Mouse (Mus musculus): ENCODE measurements around the gene Qrsl1.
"Not testable (repeated sequence)": the region's sequence is repeated elsewhere in the genome, so short reads cannot be mapped to it uniquely, and the experiment has no call there.

Gene Qrsl1

GRCm38 (mm10) chr10:43901578-43902194, at the start of gene Qrsl1, which contains the start of gene Rtn4ip1:
TSS of gene Qrsl1 (minus strand) at chr10:43901745.
TSS of gene Rtn4ip1 (plus strand) at chr10:43901807.
- ATAC-seq (ENCODE audit: insufficient number of reproducible peaks, low FRiP score, low TSS enrichment) = peak; percentile 96

GRCm38 (mm10) chr10:43945435-43945834, 43.9 kb upstream of the Qrsl1 start:
- no peak for ATAC-seq (ENCODE audit: insufficient number of reproducible peaks, low FRiP score, low TSS enrichment)

GRCm38 (mm10) chr10:43943736-43944135, 42.2 kb upstream of the Qrsl1 start:
- ATAC-seq (ENCODE audit: insufficient number of reproducible peaks, low FRiP score, low TSS enrichment) = no peak

GRCm38 (mm10) chr10:43939136-43939662, 37.7 kb upstream of the Qrsl1 start:
- no peak for ATAC-seq (ENCODE audit: insufficient number of reproducible peaks, low FRiP score, low TSS enrichment)

- ATAC-seq (ENCODE audit: insufficient number of reproducible peaks, low FRiP score, low TSS enrichment) = peak; percentile 59; the same call in 1 of the 2 replicates
Observed at GRCm38 (mm10) chr10:43928596-43928995, 27.1 kb upstream of the Qrsl1 start.

GRCm38 (mm10) chr10:43927736-43928135, 26.2 kb upstream of the Qrsl1 start:
- no peak for ATAC-seq (ENCODE audit: insufficient number of reproducible peaks, low FRiP score, low TSS enrichment)

GRCm38 (mm10) chr10:43925776-43926175, 24.2 kb upstream of the Qrsl1 start:
- not testable (repeated sequence) for ATAC-seq (ENCODE audit: insufficient number of reproducible peaks, low FRiP score, low TSS enrichment)

GRCm38 (mm10) chr10:43923096-43923495, 21.6 kb upstream of the Qrsl1 start:
- ATAC-seq (ENCODE audit: insufficient number of reproducible peaks, low FRiP score, low TSS enrichment) = no peak

DNA sequence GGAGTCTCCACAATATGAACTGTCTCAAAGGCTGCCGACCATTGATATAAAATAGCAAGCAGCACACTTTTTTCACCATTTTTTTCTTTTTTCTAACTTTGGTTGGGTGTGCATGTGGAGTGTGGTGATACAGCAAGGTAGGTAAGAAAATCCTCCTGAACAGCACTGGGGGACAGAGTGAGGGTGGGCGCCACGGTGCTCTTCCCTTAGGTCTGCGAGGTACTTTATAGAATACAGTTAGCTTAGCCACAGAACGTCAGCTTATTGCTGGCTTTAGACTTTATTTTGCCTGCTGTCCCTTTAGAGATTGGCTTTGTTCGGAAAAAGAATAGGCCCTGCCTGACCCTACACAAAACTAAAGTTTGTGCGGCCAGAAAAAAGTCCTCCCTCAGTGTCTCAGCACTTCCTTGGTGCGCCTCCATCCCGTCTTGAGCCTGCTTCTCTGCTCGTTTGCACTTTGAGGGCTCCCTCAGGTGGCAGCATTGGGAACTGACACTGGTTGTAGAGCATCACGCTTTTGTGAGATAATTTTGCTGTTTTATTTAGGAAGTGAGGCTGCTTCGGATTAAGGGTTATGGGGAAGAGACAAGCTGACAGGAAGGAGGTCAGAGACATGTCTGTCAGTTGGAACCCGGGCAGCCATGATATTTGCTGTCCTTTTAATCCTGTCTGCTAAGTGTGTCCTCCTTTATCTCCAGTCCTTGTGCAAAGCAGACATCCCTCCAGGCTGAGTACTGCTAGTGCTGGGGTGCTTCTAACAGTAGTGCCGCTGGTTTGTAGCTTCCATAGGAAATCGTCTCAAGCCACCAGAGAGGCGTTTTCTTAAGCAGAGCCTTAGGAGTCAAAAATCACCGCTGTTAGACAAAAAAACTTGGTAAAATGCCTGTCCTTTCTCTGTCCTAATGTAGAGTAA, 17.4 kb upstream of the Qrsl1 start:
- ATAC-seq (ENCODE audit: insufficient number of reproducible peaks, low FRiP score, low TSS enrichment) = peak; percentile 74

GRCm38 (mm10) chr10:43916737-43917136, 15.2 kb upstream of the Qrsl1 start:
- ATAC-seq (ENCODE audit: insufficient number of reproducible peaks, low FRiP score, low TSS enrichment) = no peak

DNA sequence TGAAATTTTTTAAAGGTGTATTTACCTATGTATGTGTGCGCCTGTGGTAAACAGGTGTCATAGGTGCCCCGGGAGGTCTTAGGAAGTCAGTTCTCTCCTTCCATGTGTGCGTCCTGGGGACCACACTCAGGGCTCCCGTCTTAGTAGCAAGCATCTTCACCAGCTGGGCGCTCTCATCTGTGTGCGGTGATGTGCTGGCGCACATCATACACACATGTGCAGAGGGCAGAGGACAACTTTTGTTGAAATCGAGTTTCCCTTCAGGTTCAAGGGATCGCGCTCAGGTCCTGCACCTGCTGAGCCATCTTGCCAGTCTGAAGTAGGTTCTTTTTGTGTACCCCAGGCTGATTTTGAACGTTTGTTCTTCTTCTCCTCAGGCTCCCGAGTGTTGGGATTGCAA, 14.6 kb upstream of the Qrsl1 start:
- ATAC-seq (ENCODE audit: insufficient number of reproducible peaks, low FRiP score, low TSS enrichment) = no peak

GRCm38 (mm10) chr10:43912236-43912635, 10.7 kb upstream of the Qrsl1 start:
- no peak for ATAC-seq (ENCODE audit: insufficient number of reproducible peaks, low FRiP score, low TSS enrichment)

- ATAC-seq (ENCODE audit: insufficient number of reproducible peaks, low FRiP score, low TSS enrichment) = no peak
Observed at GRCm38 (mm10) chr10:43910873-43911142, 9.3 kb upstream of the Qrsl1 start.

DNA sequence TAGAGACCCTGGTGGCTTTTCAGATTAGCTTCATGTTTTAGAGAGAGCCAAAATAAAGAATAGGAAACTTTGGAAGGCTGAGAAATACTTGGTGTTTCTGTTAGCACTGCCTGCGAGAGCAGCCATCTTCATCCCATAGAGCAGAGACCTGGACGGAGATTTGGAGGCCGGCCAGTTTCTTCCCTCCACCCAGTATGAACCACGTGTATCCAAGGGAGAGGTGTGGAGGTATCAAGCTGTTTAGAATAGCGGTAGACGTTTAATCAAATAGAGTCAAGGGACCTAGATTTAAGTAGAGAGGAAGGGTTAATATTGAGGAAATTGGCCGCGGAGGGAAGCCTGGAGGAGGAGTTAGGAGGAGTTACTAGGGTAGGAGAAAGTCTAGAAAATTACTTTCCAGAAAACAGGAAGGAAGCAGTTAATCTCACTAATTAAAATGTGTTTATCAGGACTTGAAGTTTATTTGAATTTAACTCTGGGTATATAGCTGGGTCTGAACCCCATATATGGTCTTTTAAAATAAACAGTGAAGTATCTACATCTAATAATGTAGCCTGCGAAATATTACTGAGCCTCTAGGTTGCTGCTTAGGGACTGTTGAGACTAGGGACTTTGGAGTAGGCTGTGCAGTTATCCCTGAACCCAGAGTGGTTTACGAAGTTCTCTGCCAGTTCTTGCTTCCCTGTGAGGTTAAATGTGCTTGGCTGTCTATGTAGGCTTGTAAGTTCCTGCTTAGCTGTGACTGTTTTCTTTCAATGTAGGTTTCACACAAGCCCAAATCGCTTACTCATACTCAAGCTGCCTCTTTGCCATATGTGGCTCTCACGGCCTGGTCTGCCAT, 8.7 kb upstream of the Qrsl1 start:
- ATAC-seq (ENCODE audit: insufficient number of reproducible peaks, low FRiP score, low TSS enrichment) = no peak

- no peak for ATAC-seq (ENCODE audit: insufficient number of reproducible peaks, low FRiP score, low TSS enrichment)
Observed at GRCm38 (mm10) chr10:43904569-43904968, 3.0 kb upstream of the Qrsl1 start.

DNA sequence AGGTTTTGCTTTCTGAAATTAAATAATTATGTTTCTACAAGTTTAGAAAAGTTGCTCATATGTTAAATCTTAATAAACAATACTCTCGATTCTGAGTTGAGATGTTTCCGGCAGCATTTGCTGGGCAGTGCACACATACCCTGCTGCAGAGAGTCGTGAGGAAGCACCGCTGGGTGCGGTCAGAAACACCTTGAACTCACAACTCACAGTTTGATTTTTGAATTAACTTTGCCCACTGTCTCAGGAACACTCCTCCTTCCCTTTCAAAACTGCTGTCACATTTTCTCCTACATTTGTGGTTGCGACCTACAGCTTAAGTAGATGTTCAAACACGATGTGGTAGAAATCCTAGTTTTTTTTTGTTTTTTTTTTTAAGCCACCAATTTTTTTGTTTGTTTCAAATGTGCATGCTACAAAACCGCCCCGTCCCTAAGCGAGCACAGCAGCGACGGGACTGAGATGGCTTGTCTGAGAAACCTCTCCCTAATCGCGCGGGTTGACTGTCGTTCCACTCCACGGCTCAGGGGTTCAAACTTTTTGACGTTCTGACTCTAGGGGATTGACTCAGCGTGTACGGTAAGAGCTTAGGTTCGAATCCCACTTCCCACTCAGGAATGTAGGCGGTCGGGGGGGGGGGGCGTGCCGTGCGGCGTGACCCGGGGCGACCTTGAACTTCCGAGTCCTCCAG, 518 bp downstream of the Qrsl1 start:
- ATAC-seq (ENCODE audit: insufficient number of reproducible peaks, low FRiP score, low TSS enrichment) = no peak

DNA sequence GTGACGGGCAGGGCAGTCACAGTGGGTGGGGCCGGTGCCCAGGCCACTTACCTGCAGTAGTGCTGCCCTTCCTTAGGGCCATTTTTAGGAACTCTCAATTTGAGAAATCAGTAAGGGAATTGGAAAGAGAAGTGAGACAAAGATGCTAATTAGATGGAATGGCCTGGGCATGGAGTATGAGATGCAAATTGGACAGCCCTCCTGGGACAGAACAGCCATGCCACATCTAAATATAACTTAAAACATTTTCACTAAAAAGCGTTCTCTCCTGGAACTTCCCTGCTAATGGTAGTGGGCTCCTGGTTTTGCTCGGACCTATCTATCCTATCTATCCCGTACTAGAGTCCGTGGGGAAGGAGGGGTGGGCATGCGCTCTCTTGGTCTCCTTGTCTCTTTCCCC, 3.3 kb downstream of the Qrsl1 start:
- no peak for ATAC-seq (ENCODE audit: insufficient number of reproducible peaks, low FRiP score, low TSS enrichment)

GRCm38 (mm10) chr10:43896065-43896464, 5.5 kb downstream of the Qrsl1 start:
- ATAC-seq (ENCODE audit: insufficient number of reproducible peaks, low FRiP score, low TSS enrichment) = no peak

- no peak for ATAC-seq (ENCODE audit: insufficient number of reproducible peaks, low FRiP score, low TSS enrichment)
Observed at GRCm38 (mm10) chr10:43892971-43893370, 8.6 kb downstream of the Qrsl1 start.

GRCm38 (mm10) chr10:43888976-43889375, 12.6 kb downstream of the Qrsl1 start:
- ATAC-seq (ENCODE audit: insufficient number of reproducible peaks, low FRiP score, low TSS enrichment) = no peak

All from cerebellum, adult (tissue).